Mouse (Mus musculus): ENCODE data around the gene Kcnj9.
A peak's percentile ranks its signal among the peaks of the same experiment; 100 is the strongest.

The Kcnj9 gene

GRCm38 (mm10) chr1:172312768-172313561 is 16.2 kb downstream of the Kcnj9 start:
- peak in 1 of 2 experiments; percentile 64 for DNase-seq (ENCODE audit: low spot score in 2 of 2)

DNA sequence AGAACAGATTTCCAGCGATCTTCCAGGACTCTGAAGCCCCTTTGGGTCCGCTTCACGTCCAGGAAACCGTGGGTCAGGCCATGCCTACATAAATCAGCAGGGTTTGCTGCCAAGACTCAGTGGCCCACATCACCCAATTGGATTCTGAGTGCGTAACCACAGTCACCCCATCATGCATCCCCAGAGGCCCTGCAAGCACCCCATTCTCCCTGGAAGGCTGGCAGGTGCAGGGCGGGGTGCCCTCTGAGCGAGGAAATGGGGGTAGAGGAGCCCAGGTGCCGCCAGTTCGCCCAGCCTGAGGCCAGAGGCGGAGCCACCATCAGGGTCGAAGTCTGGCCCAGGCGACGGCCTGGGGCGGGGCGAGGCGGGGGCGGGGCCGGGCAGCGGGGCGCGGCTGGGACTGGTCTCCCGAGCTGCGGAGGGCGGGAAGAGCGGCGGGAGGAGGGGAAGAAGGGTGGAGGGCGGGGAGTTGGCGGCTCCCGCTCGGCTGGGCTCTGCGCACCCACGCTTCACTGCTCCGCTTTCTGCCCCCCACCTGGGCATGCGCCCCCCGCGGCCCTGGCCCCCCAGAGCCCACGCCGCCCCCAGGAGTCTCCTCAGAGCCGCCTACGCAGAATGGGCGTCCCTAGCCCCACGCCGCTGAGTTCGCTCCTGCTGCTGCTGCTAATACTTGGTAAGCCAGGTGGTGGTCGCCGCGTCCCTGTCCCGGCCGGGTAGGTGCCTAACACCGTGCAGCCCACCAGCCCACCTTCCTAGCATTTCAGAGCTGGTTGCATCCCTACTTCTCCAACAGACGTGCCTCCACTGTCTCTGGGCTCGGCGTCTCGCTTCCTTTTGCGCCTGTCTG is 17.0 kb downstream of the Kcnj9 start:
- DNase-seq (ENCODE audit: low spot score in 2 of 2), result peak; percentile 81 to 90

GRCm38 (mm10) chr1:172311248-172311906 is 17.7 kb downstream of the Kcnj9 start:
- peak in 1 of 2 experiments; percentile 43 for DNase-seq (ENCODE audit: low spot score in 2 of 2)

DNA sequence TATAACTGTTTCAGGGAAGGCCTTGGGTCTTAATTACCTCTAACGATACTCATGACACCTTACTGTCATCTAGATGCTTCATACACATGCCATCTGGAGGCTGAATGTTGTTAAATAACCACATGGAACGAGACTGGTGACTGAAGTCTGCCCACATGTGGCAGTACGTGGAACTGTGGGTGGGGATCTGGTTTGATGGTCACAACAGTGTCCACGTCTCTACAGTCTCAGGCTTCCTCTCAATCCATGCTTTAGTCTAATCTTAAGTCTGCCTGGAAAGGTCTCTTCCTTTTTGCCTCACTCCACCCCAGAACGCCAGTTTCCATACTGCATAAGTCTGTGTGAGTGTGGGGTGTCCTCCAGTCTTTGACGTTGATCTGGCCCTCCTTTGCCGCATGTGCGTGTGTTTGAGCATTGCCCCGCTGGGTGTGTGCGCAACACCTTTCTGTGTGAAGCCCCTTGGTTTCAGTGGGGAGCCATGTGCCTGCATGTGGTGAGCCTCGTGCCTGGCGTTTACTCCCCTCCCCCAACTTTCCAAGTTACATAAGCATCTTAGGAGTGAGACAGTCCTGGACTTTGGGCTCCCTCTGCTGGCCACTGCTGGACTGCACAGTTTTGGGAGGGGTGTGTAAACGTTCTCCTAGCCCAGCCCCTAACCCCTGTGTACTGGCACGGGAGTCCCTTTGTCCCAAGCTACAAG is 19.3 kb downstream of the Kcnj9 start:
- peak; percentile 80 to 88 for DNase-seq (ENCODE audit: low spot score in 2 of 2)

GRCm38 (mm10) chr1:172308409-172308808 is 20.7 kb downstream of the Kcnj9 start:
- no peak for DNase-seq (ENCODE audit: low spot score in 2 of 2)

DNA sequence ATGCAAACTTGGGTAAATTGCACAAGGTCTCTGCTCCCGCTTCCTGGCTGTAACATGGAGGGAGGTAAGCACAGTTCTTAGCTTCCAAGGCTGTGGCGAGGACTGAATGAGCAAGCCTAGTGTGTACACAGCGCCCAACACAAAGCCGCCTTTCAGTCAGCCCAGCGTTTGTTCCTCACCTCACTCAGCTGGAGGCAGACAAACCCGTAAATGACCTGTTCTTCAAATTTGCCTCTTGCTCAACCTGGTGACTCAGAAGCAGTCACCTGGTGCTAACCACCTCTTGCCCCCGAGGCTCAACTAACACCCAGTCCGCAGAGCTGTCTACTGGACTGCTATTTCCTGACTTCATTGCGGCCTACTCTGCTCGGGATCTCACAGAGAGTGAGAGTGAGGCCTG is 21.2 kb downstream of the Kcnj9 start:
- DNase-seq (ENCODE audit: low spot score in 2 of 2), result no peak

DNA sequence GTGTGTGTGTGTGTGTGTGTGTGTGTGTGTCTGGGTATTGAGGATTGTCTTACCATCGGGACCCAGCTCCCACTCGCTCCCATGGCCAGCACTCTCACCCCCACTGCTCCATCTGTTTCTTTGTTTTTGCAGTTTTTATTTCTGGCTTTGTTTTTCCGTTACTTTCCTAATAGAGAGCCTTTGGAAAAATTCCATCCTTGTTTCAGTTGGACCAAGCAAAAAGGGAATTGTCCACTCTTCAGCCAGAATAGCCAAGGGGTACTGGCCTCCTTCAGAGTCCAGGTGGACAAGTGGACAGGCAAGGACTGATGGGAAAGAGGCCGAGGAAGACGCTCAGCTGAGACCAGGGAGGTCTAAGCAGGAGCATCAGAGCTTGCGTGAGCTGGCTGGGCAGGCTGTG is 22.2 kb downstream of the Kcnj9 start:
- DNase-seq (ENCODE audit: low spot score in 2 of 2), result no peak

DNA sequence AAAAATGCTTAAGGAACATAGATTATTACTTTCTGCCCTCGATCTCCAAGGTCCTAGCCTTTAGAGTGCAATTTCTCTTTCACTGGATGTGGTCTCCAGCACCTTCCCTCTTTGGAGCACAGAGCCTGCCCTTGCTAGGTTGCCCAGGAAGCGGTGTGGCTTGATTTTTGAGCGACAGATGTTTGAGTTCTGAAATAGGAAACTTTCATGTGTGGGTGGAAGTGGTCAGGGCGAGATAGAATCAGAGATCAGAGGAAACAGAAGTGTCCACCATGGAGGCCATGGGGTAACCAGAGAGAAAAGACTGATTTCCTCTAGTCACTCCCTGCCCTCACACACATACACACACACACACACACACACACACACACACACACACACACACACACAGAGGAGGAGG is 22.9 kb downstream of the Kcnj9 start:
- DNase-seq (ENCODE audit: low spot score in 2 of 2), result no peak

DNA sequence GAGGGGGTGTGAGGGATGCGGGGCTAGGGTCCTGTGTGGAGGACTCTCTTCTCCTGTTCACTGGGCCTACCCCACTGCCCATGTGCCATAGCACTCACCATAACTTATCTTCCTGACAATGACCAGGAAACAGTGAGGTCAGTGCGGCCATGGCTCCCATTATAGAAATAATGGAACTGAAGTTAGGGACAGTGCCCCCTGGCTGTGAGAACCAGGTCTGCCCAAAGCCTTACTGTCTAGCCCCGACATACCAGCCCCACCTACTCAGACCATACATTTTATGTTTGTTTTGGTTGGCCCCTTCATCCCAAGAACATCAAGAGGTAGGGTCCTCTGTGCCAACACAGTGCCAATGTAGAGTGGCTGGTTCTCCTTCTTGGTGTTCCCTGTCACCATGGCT is 23.5 kb downstream of the Kcnj9 start:
- peak in 1 of 2 experiments; percentile 45 for DNase-seq (ENCODE audit: low spot score in 2 of 2)

DNA sequence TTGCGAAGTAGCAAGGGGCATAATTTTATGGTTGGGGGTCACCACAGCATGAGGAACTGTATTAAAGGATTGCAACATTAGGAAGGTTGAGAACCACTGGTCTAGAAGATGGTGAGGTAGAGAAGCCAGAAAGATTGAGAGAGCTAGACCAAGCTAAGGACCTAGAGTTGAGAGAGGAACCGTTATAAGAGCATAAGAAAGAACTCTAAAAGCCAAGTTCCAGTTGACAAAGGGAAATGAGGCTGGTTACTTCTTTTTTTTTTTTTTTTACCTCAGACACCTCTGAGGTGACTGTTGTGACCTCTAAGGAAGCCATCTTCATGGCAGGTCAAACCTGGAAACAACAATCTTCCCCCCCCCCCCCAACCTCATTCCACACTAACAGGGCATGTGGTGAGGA is 24.0 kb downstream of the Kcnj9 start:
- DNase-seq (ENCODE audit: low spot score in 2 of 2), result no peak

DNA sequence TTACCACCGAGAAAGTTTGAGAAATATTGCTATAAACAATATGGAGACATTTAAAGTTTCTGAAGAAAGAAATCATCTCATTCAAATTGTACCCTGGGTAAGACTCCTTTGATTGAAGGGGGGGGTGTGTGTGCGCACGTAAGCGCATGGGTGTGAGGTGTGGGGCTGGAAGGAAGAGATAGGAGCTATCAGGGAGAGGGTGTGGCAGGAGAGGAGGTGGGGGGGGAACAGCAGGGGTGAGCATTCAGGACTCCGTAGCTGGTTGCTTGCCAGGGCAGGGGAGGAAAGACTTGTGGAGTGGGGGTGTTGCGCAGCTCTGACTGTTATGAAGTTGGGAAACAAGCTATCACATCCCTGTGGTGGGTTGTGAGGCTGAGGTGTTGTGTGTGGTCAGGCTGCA is 24.7 kb downstream of the Kcnj9 start:
- DNase-seq (ENCODE audit: low spot score in 2 of 2), result no peak

DNA sequence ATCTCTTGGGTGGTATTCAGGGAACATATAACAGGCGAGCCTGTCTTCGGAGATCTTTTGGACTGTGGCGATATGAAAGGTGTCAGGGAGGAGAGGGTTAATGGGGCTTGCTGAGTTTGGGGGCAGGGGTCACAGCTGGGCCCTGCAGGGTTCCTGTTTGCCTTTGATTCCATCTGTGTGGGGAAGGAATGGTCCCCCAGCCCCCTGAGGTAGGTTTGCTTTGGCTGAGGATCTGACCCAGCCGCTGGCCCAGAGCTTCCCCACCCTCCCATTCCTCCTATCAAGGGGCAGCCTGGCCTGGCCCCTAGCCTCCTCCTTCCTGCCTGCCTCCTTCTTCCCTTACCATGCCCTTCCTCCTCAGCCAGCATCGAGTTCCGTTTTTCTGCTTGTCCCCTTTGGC is 26.3 kb downstream of the Kcnj9 start:
- no peak for DNase-seq (ENCODE audit: low spot score in 2 of 2)

DNA sequence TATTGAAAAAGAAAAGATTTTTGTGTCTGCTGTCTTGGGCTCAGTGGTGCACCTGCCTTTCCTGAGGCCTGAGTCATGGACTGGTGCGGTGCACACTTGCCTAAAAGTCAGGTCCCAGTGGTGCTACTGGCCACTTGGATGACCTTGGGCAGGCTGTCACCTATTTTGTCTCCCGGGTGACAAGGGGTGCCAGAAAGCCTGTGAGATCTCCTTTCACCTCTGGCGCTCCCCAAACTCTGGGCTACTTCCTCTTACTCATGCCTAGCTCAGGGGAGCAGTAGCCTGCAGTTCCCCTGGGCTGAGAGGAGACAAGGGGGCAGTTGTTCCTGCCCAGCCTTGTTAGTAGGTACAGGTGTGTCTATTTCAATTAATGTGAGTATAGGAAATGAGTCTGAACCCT is 26.8 kb downstream of the Kcnj9 start:
- no peak for DNase-seq (ENCODE audit: low spot score in 2 of 2)

DNA sequence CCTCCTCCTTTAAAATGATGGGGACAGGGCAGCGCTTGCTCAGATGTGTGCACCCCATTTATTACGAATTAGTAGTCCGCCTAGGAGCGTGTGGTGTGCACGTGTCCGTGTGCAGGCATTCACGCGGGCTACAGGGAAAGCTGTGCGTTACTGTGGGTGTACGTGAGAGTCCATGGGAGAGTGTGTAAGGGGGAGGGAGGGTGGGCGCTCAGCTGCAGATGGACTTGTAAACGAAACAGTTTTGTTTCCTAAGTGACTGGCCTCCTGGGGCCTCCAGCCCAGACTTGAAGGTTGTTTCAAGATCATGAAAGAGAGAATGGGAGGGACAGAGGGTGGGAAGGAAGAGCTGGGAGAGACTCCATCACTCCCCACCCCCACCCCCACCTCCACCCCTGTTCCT is 27.9 kb downstream of the Kcnj9 start:
- DNase-seq (ENCODE audit: low spot score in 2 of 2), result no peak

- DNase-seq (ENCODE audit: low spot score in 2 of 2), result no peak
Measured at GRCm38 (mm10) chr1:172300247-172300646, 28.9 kb downstream of the Kcnj9 start.

GRCm38 (mm10) chr1:172299528-172299927 is 29.6 kb downstream of the Kcnj9 start:
- DNase-seq (ENCODE audit: low spot score in 2 of 2), result no peak

GRCm38 (mm10) chr1:172297611-172298537 is 31.2 kb downstream of the Kcnj9 start, which contains the start of gene Atp1a2:
Gene Atp1a2, minus strand, starts transcription at chr1:172298064.
- no peak for DNase-seq (ENCODE audit: low spot score in 2 of 2)

DNA sequence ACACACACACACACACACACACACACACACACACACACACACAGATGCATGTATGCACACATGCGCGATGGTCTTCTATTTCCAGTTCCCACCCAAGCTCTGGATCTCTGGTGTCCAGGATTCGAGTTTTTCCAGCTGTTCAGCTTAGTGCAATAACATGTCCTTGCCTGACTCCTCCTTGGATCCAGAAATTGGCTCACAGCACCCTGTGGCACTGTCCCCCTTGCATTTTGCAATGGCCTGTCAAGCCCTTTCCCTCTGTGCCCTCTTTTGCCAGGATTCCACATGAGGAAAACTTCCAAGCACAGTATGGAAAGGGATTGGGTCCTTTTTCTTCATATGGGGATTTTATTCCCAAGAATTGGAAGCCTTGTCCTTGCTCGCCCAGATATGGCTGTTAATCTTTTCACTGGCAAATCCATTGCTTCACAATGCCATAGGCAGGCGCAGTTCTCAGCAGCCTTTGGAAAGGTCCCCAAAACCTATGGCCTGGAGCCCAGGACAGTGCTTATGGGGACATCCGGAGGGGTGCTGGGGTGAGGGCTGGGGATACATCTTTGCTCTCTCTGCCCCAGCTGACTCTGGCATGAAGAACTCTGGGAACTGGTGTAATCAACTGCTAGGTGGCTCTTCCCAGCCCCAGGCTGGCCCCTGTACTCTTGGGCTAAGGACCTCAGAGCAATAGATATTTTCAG is 32.2 kb downstream of the Kcnj9 start:
- no peak for DNase-seq (ENCODE audit: low spot score in 2 of 2)

DNA sequence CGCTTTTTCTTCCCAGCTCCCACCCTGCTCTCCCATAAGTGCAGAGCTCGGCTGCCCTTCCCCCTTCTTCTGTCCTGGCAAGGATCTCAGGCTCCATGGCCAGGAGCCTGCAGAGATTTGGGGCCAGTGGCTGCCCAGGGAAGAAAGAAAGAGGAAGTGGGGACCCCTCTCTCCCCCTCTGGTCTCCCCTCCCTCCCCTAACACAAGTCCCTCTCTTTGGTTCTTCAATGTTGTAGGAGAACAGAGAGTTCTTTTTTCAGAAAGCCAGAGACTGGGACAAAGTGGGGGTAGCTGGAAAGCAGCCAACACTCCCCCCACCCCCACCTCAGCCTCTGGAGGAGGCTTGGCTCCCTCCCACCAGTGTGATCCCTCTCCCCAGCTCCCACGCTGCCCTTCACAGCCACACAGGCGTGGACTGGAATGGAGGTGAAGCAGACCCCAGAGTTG is 33.3 kb downstream of the Kcnj9 start:
- DNase-seq (ENCODE audit: low spot score in 2 of 2), result no peak

GRCm38 (mm10) chr1:172293449-172293848 is 35.7 kb downstream of the Kcnj9 start:
- no peak for DNase-seq (ENCODE audit: low spot score in 2 of 2)
